Mouse (Mus musculus) liver, postnatal 0 days (tissue): ENCODE data around the gene Nolc1.

Source experiments
- CTCF ChIP-seq: sonication (generic); IDR thresholded peaks from 2 replicates; pipeline ENCODE4 v1.5.1; 2016; ENCODE audit warnings: antibody characterized with exemption, low read depth
- EP300 ChIP-seq: IDR thresholded peaks from 2 replicates; pipeline ENCODE4 v1.6.1; 2016; ENCODE audit warnings: antibody characterized with exemption, low read depth, mild to moderate bottlenecking

DNA sequence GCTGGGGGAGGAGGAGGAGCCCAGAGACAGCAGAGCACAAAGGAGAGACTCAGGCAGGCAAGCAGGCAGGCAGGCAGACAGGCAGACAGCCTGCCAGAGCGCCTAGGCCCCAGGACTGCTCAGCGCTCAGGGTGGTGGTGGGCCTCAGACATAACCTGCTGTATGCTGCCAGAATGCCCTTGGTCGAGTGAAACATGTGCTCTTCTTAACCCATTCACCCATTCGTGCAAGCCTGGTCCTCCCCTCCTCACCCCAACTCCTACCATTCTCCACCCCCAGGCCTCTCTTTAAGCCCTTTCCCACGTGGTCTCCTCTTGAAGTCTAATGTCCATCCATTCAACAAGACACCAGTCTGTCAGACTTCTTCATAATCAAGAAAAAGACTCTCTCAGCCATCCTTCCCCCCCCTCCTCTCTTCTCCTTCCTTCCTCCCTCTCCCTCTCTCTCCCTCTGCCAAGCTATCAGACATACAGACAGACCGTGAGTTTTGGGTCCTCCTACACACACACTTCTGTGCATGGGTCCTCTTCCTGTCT is 33.1 kb upstream of the Nolc1 start:
- TF ChIP-seq CTCF (no peak), EP300 (no peak)
